28 mouse cellular contexts compared by ENCODE assay signal in genomic region chr14:106977958-106978357, GRCm38 (mm10).
"Had no signal": no experiment of that assay in that cellular context is flagged by ENCODE, and none has a peak within 500 bp of the region (broad histone marks: within the 10 kb centered on the region; RNA-seq: fewer than 3 reads in every experiment).

No protein-coding gene starts in this region.

- H3K4me3 ChIP-seq: embryonic facial prominence, embryonic 10.5 days; embryonic facial prominence, embryonic 12.5 days; embryonic facial prominence, embryonic 13.5 days; embryonic facial prominence, embryonic 15.5 days; erythroblast, embryonic 14.5 days; forebrain, embryonic 10.5 days; forebrain, embryonic 12.5 days; forebrain, embryonic 13.5 days; forebrain, embryonic 15.5 days; gastrocnemius, adult 2 months had no signal

- H3K9me3 ChIP-seq: embryonic facial prominence, embryonic 10.5 days; embryonic facial prominence, embryonic 12.5 days; embryonic facial prominence, embryonic 13.5 days; embryonic facial prominence, embryonic 15.5 days; forebrain, embryonic 10.5 days; forebrain, embryonic 12.5 days; forebrain, embryonic 13.5 days; forebrain, embryonic 15.5 days had no signal

- ATAC-seq: forebrain, embryonic 13.5 days; forebrain, embryonic 14.5 days; forebrain, embryonic 15.5 days; forebrain, embryonic 16.5 days; forebrain, postnatal 0 days had no signal

- H3K36me3 ChIP-seq: embryonic facial prominence, embryonic 10.5 days; embryonic facial prominence, embryonic 12.5 days; embryonic facial prominence, embryonic 13.5 days; embryonic facial prominence, embryonic 15.5 days; forebrain, embryonic 10.5 days; forebrain, embryonic 12.5 days; forebrain, embryonic 15.5 days had no signal

- H3K27me3 ChIP-seq: embryonic facial prominence, embryonic 12.5 days; embryonic facial prominence, embryonic 13.5 days; embryonic facial prominence, embryonic 15.5 days; forebrain, embryonic 12.5 days; forebrain, embryonic 13.5 days; forebrain, embryonic 15.5 days had no signal

- H3K4me1 ChIP-seq: embryonic facial prominence, embryonic 12.5 days; embryonic facial prominence, embryonic 13.5 days; embryonic facial prominence, embryonic 15.5 days; forebrain, embryonic 13.5 days; forebrain, embryonic 15.5 days had no signal

- DNase-seq: cerebellum, adult 18-20 months; cerebellum, adult 2 months; cerebellum, adult 8-10 months; cerebellum, adult 9-10 months; cerebellum, adult 9-11 months; cerebellum, postnatal 10 days; cerebellum, postnatal 14 days; cerebellum, postnatal 25 days; cerebellum, postnatal 36 days; embryo, embryonic 11 days; forebrain, postnatal 0 days; gastrocnemius, adult 2 months; gastrocnemius, postnatal 10 days; gastrocnemius, postnatal 14 days; gastrocnemius, postnatal 25 days; gastrocnemius, postnatal 36 days; heart, adult 11 months had no signal

- H3K27ac ChIP-seq: embryonic facial prominence, embryonic 10.5 days; embryonic facial prominence, embryonic 12.5 days; embryonic facial prominence, embryonic 13.5 days; embryonic facial prominence, embryonic 15.5 days; forebrain, embryonic 10.5 days; forebrain, embryonic 12.5 days; forebrain, embryonic 13.5 days; forebrain, embryonic 15.5 days; gastrocnemius, adult 2 months had no signal

- H3K9ac ChIP-seq: embryonic facial prominence, embryonic 12.5 days; embryonic facial prominence, embryonic 13.5 days; embryonic facial prominence, embryonic 15.5 days; forebrain, embryonic 12.5 days; forebrain, embryonic 13.5 days; forebrain, embryonic 15.5 days; forebrain, postnatal 0 days had no signal

- H3K4me2 ChIP-seq: embryonic facial prominence, embryonic 12.5 days; embryonic facial prominence, embryonic 13.5 days; embryonic facial prominence, embryonic 15.5 days; forebrain, embryonic 12.5 days; forebrain, embryonic 13.5 days; forebrain, embryonic 15.5 days had no signal
